Mouse (Mus musculus) bone marrow, adult 2 months (tissue): ENCODE data around the gene Olfr974. TPM values are rescaled to one million over a fixed set of nuclear protein-coding genes. Genes with fewer than 3 reads are reported as not detected.
"Not testable (repeated sequence)": the region's sequence is repeated elsewhere in the genome, so short reads cannot be mapped to it uniquely, and the experiment has no call there.

Source experiments
- H3K27ac ChIP-seq: fragments of 200-500 bp; 2 replicates; pipeline ENCODE4 v1.5.1; 2012; ENCODE audit warnings: low read depth, mild to moderate bottlenecking, control low read depth, inconsistent platforms, low read length; ENCODE audit not compliant: control insufficient read depth, poor library complexity, insufficient read depth
- H3K4me1 ChIP-seq: fragments of 200-500 bp; 2 replicates; pipeline ENCODE4 v1.6.1; 2011; ENCODE audit warnings: low read length; ENCODE audit not compliant: control insufficient read depth, insufficient read depth
- H3K4me3 ChIP-seq: fragments of 200-500 bp; replicated peaks from 2 replicates; pipeline ENCODE3; 2011; ENCODE audit warnings: mild to moderate bottlenecking, low read depth, low read length, control low read depth; ENCODE audit not compliant: control insufficient read depth
- CTCF ChIP-seq: fragments of 200-500 bp; IDR thresholded peaks from 2 replicates; pipeline ENCODE4 v1.5.1; 2011; ENCODE audit warnings: low read length, control low read depth; ENCODE audit not compliant: control insufficient read depth, insufficient read depth
- POLR2A ChIP-seq: fragments of 200-500 bp; IDR thresholded peaks from 2 replicates; pipeline ENCODE4 v1.6.1; 2011; ENCODE audit warnings: low read depth, mild to moderate bottlenecking, control low read depth, low read length, borderline replicate concordance; ENCODE audit not compliant: control insufficient read depth
- WGBS: fragments of 180-500 bp; shearing (Covaris S2); methylation state at CpG from one replicate; pipeline ENCODE4 v1.1.7; 2018; 5-methylcytosine and 5-hydroxymethylcytosine counted together
- polyA plus RNA-seq: library from polyadenylated mRNA; stranded (reverse); fragments of >200 nt; gene quantifications from 2 replicates; pipeline ENCODE4 v1.2.4, GENCODE M21; 2011; ENCODE audit warnings: low replicate concordance; ENCODE audit not compliant: missing spikeins, insufficient read depth, insufficient read length

The Olfr974 gene
- not detected in 2 replicates for polyA plus RNA-seq

GRCm38 (mm10) chr9:39937201-39937600, at the start of gene Olfr974:
Gene Olfr974 (plus strand): TSS chr9:39937501.
- H3K27ac ChIP-seq, result no peak within 1 kb of the TSS
- 81% methylated on average over 1 of the region's 1 CpGs for WGBS
- no peak for TF ChIP-seq POLR2A
- TF ChIP-seq CTCF, result no peak
- no peaks in the 10 kb centered on the region for H3K4me1 ChIP-seq
- no peak within 1 kb of the TSS for H3K4me3 ChIP-seq

GRCm38 (mm10) chr9:39905106-39905505, 32.2 kb upstream of the Olfr974 start:
- Histone ChIP-seq H3K4me3 (no peak overlapping the region), H3K4me1 (no peaks in the 10 kb centered on the region), H3K27ac (no peak overlapping the region)
- 2% methylated on average over 6 of the region's 6 CpGs for WGBS
- TF ChIP-seq CTCF (no peak), POLR2A (no peak)

- WGBS, result 74% methylated on average over 2 of the region's 2 CpGs
- Histone ChIP-seq H3K4me3 (no peak within 1 kb of the TSS), H3K27ac (no peak within 1 kb of the TSS), H3K4me1 (no peaks in the 10 kb centered on the region)
- TF ChIP-seq CTCF (no peak), POLR2A (no peak)
Observed at GRCm38 (mm10) chr9:39907036-39907435, 30.3 kb upstream of the Olfr974 start, which contains the start of gene Olfr229. Gene Olfr229 (plus strand): TSS chr9:39907336.

GRCm38 (mm10) chr9:39909939-39910338, 27.4 kb upstream of the Olfr974 start:
- H3K27ac ChIP-seq, result no peak overlapping the region
- TF ChIP-seq CTCF (no peak), POLR2A (no peak)
- WGBS, result 20% methylated on average over 3 of the region's 3 CpGs
- H3K4me1 ChIP-seq, result no peaks in the 10 kb centered on the region
- H3K4me3 ChIP-seq, result no peak overlapping the region

GRCm38 (mm10) chr9:39927975-39928836, 9.1 kb upstream of the Olfr974 start:
- H3K4me3 ChIP-seq, H3K4me1 ChIP-seq, H3K27ac ChIP-seq: not testable (repeated sequence)
- no CpG with 5 or more reads among the region's 4 CpGs for WGBS

DNA sequence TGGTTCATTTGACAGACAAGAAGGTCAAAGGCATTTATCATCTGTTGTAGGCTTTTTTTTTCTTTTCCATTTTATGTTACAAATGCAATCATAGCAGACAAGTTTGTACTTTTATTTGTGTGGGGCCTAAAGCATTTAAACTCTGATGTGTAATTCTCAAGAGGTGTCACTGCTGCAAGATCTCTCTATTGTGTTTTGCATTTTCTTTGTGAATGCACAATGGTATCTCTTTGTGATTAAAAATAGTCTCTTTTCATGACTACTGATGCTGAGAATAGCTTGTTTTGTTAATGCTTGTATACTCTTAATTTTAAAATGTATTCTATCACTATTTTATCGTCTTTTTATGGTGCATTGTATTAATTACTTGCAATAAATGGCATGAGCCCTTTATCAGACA, 8.5 kb upstream of the Olfr974 start:
- not testable (repeated sequence) for H3K4me3 ChIP-seq, H3K27ac ChIP-seq, H3K4me1 ChIP-seq
- 70% methylated on average over 1 of the region's 1 CpGs for WGBS

DNA sequence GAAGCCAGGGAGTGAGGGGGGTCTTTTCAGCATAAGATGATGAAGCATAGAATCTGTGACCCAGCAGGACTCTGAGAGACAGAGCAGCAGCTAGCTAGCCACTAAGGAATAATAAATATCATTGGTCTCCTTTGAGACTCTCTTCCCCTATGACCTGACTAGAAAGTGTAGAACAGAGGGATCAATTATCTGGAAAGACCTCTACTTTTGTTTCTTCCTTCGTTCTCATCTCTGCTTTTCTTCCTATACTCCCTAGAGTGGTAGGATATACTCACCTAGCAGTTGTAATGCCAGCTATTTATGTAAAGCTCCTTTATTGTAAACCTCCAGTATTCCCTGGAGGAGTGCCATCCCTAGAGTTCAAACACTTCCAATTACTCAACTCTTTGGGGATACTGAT, 14.6 kb downstream of the Olfr974 start, which contains the start of gene Olfr975:
TSS of gene Olfr975 (minus strand) at position 101 of the 400 bp plus-strand sequence.
- no peak for TF ChIP-seq POLR2A
- Histone ChIP-seq H3K4me3 (no peak within 1 kb of the TSS), H3K27ac (no peak within 1 kb of the TSS), H3K4me1 (no peaks in the 10 kb centered on the region)
- WGBS, result 45% methylated on average over 1 of the region's 1 CpGs

DNA sequence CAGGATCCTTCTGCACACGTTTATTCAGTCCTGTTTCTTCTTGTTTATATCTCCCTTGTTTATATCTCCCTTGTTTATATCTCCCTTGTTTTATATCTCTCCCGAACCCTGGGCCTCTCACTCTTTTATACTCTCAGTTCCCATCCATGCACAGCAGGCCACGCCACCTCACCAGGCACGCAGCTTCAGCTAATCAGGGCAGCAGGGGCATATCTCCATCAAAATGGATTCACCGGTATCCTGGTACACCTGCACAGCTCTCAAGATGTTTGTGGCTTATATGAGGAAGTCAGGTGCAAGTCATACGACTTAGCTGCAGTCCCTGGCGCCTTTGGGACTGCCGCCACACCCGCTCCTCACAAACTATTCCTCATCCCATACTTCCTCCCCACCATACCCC, 23.7 kb downstream of the Olfr974 start, which contains the start of gene Olfr976:
TSS of gene Olfr976 (minus strand) at position 101 of the 400 bp plus-strand sequence.
- not testable (repeated sequence) for H3K4me1 ChIP-seq, H3K27ac ChIP-seq, H3K4me3 ChIP-seq
- WGBS, result 79% methylated on average over 8 of the region's 9 CpGs

DNA sequence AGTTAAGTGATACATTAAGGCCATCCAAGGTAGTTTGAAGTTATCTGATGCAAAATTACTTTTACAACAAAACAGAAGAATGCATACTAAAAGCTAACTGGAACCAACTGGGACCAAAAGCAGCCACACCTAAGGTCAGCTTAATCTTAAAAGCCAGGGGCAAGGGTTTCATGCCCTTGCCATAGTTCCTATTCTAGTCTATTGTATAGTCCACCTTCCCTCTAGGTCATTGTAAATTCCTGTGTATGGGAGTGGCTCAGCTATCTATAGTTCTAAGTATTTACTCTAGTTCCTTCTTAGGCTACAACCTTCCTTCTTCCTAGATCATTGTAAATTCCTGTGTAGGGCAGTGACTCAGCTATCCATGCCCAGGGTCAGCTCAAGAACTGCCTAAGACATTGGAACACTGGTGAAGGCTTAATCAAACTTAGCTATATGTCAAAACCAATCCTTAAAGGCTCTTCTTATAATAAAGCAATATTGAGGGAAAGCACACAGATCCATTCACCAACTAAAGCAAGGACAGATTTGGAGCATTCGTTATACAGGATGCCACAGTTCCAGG, 39.4 kb downstream of the Olfr974 start:
- not testable (repeated sequence) for H3K4me3 ChIP-seq, H3K27ac ChIP-seq, H3K4me1 ChIP-seq
- 65% methylated on average over 1 of the region's 1 CpGs for WGBS
